Mouse (Mus musculus): ENCODE data around the gene Mogat1. TPM values are rescaled to one million over a fixed set of nuclear protein-coding genes. Genes with fewer than 3 reads are reported as not detected.
"Not testable (repeated sequence)": the region's sequence is repeated elsewhere in the genome, so short reads cannot be mapped to it uniquely, and the experiment has no call there.

The Mogat1 gene
- total RNA-seq, 2 experiments from 2014 or later, result 0.69 TPM; not detected in 1

- peak; percentile 63 to 79 for DNase-seq
Measured at GRCm38 (mm10) chr1:78537494-78538010, 26.8 kb downstream of the Mogat1 start.

- no peak for DNase-seq
Measured at GRCm38 (mm10) chr1:78538396-78538795, 27.6 kb downstream of the Mogat1 start.

GRCm38 (mm10) chr1:78539166-78539565 lies 28.4 kb downstream of the Mogat1 start:
- DNase-seq, result peak; percentile 8 to 25

GRCm38 (mm10) chr1:78543631-78544030 lies 32.8 kb downstream of the Mogat1 start:
- DNase-seq, result not testable (repeated sequence)

GRCm38 (mm10) chr1:78546258-78546657 lies 35.5 kb downstream of the Mogat1 start:
- DNase-seq, result no peak

- DNase-seq, result no peak
Measured at GRCm38 (mm10) chr1:78548961-78549360, 38.2 kb downstream of the Mogat1 start.

- DNase-seq, result no peak
Measured at GRCm38 (mm10) chr1:78554012-78554666, 43.3 kb downstream of the Mogat1 start.

- DNase-seq, result no peak
Measured at GRCm38 (mm10) chr1:78566963-78567362, 56.2 kb downstream of the Mogat1 start.

GRCm38 (mm10) chr1:78567421-78567820 lies 56.6 kb downstream of the Mogat1 start:
- no peak for DNase-seq

- peak; percentile 59 to 64 for DNase-seq
Measured at GRCm38 (mm10) chr1:78567834-78568507, 57.2 kb downstream of the Mogat1 start.

- peak in 1 of 2 experiments; percentile 1 for DNase-seq
Measured at GRCm38 (mm10) chr1:78569617-78570016, 58.8 kb downstream of the Mogat1 start.

GRCm38 (mm10) chr1:78585080-78585479 lies 74.3 kb downstream of the Mogat1 start:
- DNase-seq, result no peak

- no peak for DNase-seq
Measured at GRCm38 (mm10) chr1:78586986-78587385, 76.2 kb downstream of the Mogat1 start.

Other genes starting within 250 kb of the Mogat1 start
- gene Sgpp2, start 200.6 kb upstream of the Mogat1 start, total RNA-seq (2021), result under 1 TPM in 1 of 2 experiments, not detected in 1; 0.05 TPM
- 10 to 100 TPM; 47.8 to 51.2 TPM for gene Farsb, start 22.1 kb upstream of the Mogat1 start, total RNA-seq (2021)
- not detected for gene BC035947, start 1.2 kb downstream of the Mogat1 start, total RNA-seq (2021)
- gene Acsl3, start 146.8 kb downstream of the Mogat1 start, total RNA-seq (2021), result 1 to 10 TPM; 4.4 to 5.5 TPM
- under 1 TPM; 0.87 to 0.99 TPM for gene Utp14b, start 147.0 kb downstream of the Mogat1 start, total RNA-seq (2021)

Measured in heart, adult 18-20 months (tissue).